Mouse (Mus musculus): ENCODE data around the gene 4930444G20Rik.
"Not testable (repeated sequence)": the region's sequence is repeated elsewhere in the genome, so short reads cannot be mapped to it uniquely, and the experiment has no call there.

4930444G20Rik gene

DNA sequence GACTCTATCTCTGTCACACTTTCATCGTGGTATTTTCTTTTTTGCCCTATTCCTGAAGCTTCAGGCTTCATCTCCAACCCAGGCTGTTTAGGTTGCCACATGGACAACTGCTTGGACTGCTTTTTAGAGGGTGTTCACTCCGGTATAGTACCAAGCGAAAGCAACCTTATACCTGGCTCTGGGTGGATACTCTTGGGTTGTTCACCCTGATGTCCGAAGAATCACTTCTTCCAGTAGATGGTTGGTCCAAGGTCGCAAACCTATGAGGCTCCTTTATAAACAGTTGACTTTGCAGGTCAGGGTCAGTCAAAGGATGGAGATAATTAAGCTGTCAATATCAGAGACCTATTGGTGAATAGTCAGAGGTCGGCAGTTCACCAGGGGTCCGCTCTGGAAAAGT is at the start of gene 4930444G20Rik:
4930444G20Rik (minus strand) TSS at position 101 of the 400 bp plus-strand sequence.
- H3K4me3 ChIP-seq (replicated peaks; ENCODE audit: low read length), result not testable (repeated sequence)

DNA sequence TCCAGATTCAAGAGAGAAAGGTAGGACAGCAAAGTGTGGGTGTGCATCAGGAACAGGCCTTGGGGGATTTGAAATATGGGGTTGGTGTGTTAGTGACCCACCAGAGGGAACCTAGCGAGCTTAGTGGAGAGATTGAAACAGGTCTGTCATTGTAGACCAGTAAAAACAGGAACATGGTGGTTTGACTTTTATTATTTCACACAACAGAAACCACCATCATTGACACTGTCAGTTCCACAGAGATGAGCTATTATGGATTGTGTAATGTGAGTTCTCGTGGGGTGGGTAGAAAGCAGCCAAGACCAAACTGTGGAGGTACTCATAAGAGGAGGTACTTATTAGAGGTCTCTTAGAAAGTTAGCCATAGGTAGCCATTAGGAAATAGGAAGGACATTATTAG is 6.7 kb upstream of the 4930444G20Rik start:
- H3K4me3 ChIP-seq (replicated peaks; ENCODE audit: low read length), result no peak overlapping the region
- TF ChIP-seq NANOG (IDR thresholded peaks at IDR 0.05; ENCODE audit: borderline replicate concordance, low read length) (no peak), CTCF (conservative IDR thresholded peaks at IDR 0.05; ENCODE audit: low read length) (no peak), POU5F1 (IDR thresholded peaks at IDR 0.05; ENCODE audit: borderline replicate concordance, low read length) (no peak)
- peaks cover 57% of the 10 kb centered on the region for H3K9me3 ChIP-seq (ENCODE audit: low read length)
- H3K4me1 ChIP-seq (replicated peaks; ENCODE audit: low read depth, low read length), result no peaks in the 10 kb centered on the region
- peaks cover 3% of the 10 kb centered on the region; the same call in 1 of the 2 replicates for H3K36me3 ChIP-seq (ENCODE audit: insufficient read depth, low read length)
- no peaks in the 10 kb centered on the region for H3K27me3 ChIP-seq (ENCODE audit: insufficient read depth, low read length)

More for the DNA sequence above, at the start of gene 4930444G20Rik:
- H3K4me1 ChIP-seq (replicated peaks; ENCODE audit: low read depth, low read length); H3K36me3 ChIP-seq (ENCODE audit: insufficient read depth, low read length); H3K27me3 ChIP-seq (ENCODE audit: insufficient read depth, low read length): not testable (repeated sequence)
- H3K9me3 ChIP-seq (ENCODE audit: low read length), result peaks cover 12% of the 10 kb centered on the region

DNA sequence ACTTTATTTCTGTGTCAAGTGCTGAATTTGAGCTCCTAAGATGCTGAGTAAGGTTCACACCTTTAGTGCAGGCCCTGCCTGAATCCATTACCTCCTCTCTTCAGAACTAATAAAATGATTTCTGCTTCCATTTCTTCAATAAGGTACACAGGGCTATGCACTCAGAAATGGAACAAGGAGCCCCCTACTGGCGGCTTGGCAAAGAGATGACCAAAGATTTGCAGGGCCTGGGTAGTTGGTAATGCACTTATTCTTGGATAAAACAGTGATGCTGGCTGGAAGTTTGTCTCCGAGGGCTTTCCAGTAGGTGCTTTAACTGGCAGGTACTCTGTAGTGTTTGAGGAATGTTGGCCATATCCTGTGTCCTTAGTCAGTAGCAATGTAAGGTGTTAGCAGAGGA is 4.9 kb upstream of the 4930444G20Rik start:
- Histone ChIP-seq H3K27me3 (ENCODE audit: insufficient read depth, low read length) (no peaks in the 10 kb centered on the region), H3K4me1 (replicated peaks; ENCODE audit: low read depth, low read length) (no peaks in the 10 kb centered on the region), H3K4me3 (replicated peaks; ENCODE audit: low read length) (no peak overlapping the region), H3K9me3 (ENCODE audit: low read length) (peaks cover 49% of the 10 kb centered on the region), H3K36me3 (ENCODE audit: insufficient read depth, low read length) (peaks cover 3% of the 10 kb centered on the region; the same call in 1 of the 2 replicates)
- TF ChIP-seq NANOG (IDR thresholded peaks at IDR 0.05; ENCODE audit: borderline replicate concordance, low read length) (no peak), CTCF (conservative IDR thresholded peaks at IDR 0.05; ENCODE audit: low read length) (no peak), POU5F1 (IDR thresholded peaks at IDR 0.05; ENCODE audit: borderline replicate concordance, low read length) (no peak)

DNA sequence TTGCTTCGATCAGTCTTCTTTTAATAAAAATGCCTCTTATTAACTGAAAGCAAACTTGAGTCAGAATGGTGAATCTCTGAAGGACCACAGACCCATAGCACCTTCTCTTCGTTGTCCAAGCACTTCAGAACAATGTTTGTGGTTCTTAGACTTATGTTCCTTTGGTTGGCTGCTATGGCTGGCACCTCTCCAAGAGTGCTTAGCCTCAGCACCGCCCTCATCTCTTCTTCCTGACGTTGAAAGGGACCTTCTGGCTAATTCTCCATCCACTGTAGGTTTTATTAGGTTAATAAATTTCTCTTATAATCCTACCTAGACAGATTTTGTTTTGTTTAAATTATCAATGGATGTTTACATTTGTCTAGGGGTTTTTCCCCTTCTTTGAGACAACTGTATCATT is 2.7 kb upstream of the 4930444G20Rik start:
- Histone ChIP-seq H3K4me3 (replicated peaks; ENCODE audit: low read length) (no peak overlapping the region), H3K9me3 (ENCODE audit: low read length) (peaks cover 33% of the 10 kb centered on the region), H3K27me3 (ENCODE audit: insufficient read depth, low read length) (no peaks in the 10 kb centered on the region), H3K36me3 (ENCODE audit: insufficient read depth, low read length) (peaks cover 3% of the 10 kb centered on the region; the same call in 1 of the 2 replicates), H3K4me1 (replicated peaks; ENCODE audit: low read depth, low read length) (no peaks in the 10 kb centered on the region)
- no peak for TF ChIP-seq POU5F1 (IDR thresholded peaks at IDR 0.05; ENCODE audit: borderline replicate concordance, low read length)
- no peak for TF ChIP-seq CTCF (conservative IDR thresholded peaks at IDR 0.05; ENCODE audit: low read length)
- no peak for TF ChIP-seq NANOG (IDR thresholded peaks at IDR 0.05; ENCODE audit: borderline replicate concordance, low read length)

DNA sequence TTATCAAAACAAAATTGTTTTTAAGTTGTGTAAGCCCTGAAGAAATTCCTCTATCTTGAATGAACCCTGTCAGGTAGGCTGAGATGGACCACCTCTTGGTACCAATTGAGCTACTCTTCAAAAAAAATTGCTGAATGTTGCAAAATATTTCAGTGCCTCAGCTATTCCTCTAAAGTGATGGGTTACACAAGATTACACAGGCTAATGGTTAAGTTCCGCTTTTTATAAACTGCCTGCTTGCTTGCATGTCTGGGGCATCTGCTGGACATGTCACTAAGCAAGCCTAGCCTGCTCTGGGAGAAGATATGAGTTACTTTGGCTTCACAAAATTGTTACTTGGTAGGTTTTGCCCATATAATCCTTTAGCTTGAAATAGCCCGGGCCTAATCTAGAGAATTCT is 2.3 kb upstream of the 4930444G20Rik start:
- Histone ChIP-seq H3K4me1 (replicated peaks; ENCODE audit: low read depth, low read length) (no peaks in the 10 kb centered on the region), H3K4me3 (replicated peaks; ENCODE audit: low read length) (no peak overlapping the region), H3K36me3 (ENCODE audit: insufficient read depth, low read length) (peaks cover 3% of the 10 kb centered on the region; the same call in 1 of the 2 replicates), H3K9me3 (ENCODE audit: low read length) (peaks cover 30% of the 10 kb centered on the region), H3K27me3 (ENCODE audit: insufficient read depth, low read length) (no peaks in the 10 kb centered on the region)
- TF ChIP-seq NANOG (IDR thresholded peaks at IDR 0.05; ENCODE audit: borderline replicate concordance, low read length), result no peak
- no peak for TF ChIP-seq CTCF (conservative IDR thresholded peaks at IDR 0.05; ENCODE audit: low read length)
- TF ChIP-seq POU5F1 (IDR thresholded peaks at IDR 0.05; ENCODE audit: borderline replicate concordance, low read length), result no peak

DNA sequence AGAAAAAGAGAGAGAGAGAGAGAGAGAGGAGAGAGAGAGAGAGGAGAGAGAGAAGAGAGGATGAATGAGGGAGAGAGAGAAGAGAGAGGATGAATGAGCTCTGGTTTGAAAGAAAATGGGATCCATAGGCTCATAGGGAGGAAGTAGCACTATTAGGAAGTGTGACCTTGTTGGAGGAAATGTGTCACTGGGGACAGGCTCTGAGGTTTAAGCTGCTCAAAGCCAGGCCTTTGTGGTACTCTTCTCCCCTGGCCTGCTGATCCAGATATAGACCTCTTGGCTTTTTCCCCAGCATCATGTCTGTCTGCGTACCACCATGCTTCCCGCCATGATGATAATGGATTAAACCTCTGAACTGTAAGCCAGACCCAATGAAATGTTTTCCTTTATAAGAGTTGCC is 8.5 kb downstream of the 4930444G20Rik start:
- Histone ChIP-seq H3K36me3 (ENCODE audit: insufficient read depth, low read length) (no peaks in the 10 kb centered on the region), H3K4me3 (replicated peaks; ENCODE audit: low read length) (no peak overlapping the region), H3K4me1 (replicated peaks; ENCODE audit: low read depth, low read length) (no peaks in the 10 kb centered on the region; the same call in 1 of the 2 replicates), H3K9me3 (ENCODE audit: low read length) (no peaks in the 10 kb centered on the region), H3K27me3 (ENCODE audit: insufficient read depth, low read length) (no peaks in the 10 kb centered on the region)
- TF ChIP-seq NANOG (IDR thresholded peaks at IDR 0.05; ENCODE audit: borderline replicate concordance, low read length) (no peak), CTCF (conservative IDR thresholded peaks at IDR 0.05; ENCODE audit: low read length) (no peak), POU5F1 (IDR thresholded peaks at IDR 0.05; ENCODE audit: borderline replicate concordance, low read length) (no peak)

DNA sequence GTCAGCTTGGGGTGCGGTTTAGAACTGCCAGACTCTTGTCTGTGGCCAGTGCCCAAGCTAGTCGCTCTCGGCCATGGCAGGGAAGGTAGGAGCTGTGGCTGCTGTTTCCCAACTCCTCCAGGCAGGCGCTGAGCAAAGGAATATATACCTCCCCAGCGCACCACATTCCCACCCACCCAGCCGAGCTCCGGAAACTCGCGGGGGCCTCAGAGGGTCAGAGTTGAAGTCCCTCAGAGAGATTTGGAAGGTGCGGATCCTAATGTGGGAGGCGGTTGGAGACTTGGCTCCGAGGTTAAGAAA is 8.9 kb downstream of the 4930444G20Rik start:
- TF ChIP-seq NANOG (IDR thresholded peaks at IDR 0.05; ENCODE audit: borderline replicate concordance, low read length), result no peak
- TF ChIP-seq POU5F1 (IDR thresholded peaks at IDR 0.05; ENCODE audit: borderline replicate concordance, low read length), result no peak
- TF ChIP-seq CTCF (conservative IDR thresholded peaks at IDR 0.05; ENCODE audit: low read length), result no peak
- H3K4me1 ChIP-seq (replicated peaks; ENCODE audit: low read depth, low read length), result no peaks in the 10 kb centered on the region; the same call in 1 of the 2 replicates
- H3K36me3 ChIP-seq (ENCODE audit: insufficient read depth, low read length), result no peaks in the 10 kb centered on the region
- peak overlapping the region; percentile 57 for H3K4me3 ChIP-seq (replicated peaks; ENCODE audit: low read length)
- no peaks in the 10 kb centered on the region for H3K27me3 ChIP-seq (ENCODE audit: insufficient read depth, low read length)
- no peaks in the 10 kb centered on the region for H3K9me3 ChIP-seq (ENCODE audit: low read length)

DNA sequence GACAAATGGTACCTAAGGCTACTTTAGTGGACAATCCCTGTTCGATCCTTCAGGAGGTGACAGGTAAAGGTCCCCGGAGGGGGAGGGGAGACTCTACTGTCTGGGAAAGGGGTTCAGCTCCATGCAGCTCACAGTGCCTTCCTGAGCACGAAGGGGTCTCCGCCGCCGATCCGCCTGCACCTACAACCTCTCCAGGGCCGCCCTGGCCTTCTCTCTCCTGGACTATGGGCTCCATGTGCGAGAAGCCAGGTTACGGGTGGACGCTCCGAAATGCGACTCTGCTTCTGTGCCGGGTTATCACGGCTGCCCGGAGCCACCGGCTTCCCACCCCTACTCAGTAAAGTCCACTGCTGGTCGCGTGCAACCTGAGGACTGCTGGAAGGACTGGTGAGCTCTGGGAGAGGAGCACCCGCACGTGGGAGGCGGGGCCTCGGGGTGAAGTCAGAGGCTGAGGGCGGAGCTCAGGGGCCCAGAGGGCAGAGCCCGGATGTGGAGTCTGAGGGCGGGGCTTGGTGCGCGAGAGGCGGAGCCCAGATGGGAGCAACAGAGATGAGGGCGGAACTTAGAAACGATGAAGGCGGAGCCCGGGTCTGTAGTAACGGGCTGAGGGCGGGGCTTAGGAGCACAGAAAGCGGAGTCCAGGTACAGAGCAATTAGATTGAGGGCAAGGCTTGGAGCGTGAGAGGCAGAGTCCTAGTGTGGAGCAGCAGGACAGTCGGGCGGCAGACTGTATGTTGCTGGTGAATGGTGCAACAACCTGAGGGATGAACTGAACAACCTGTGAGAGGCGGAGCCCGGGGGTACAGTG is 9.5 kb downstream of the 4930444G20Rik start:
- Histone ChIP-seq H3K27me3 (ENCODE audit: insufficient read depth, low read length) (no peaks in the 10 kb centered on the region), H3K4me3 (replicated peaks; ENCODE audit: low read length) (peak overlapping the region; percentile 70), H3K4me1 (replicated peaks; ENCODE audit: low read depth, low read length) (no peaks in the 10 kb centered on the region; the same call in 1 of the 2 replicates), H3K9me3 (ENCODE audit: low read length) (no peaks in the 10 kb centered on the region), H3K36me3 (ENCODE audit: insufficient read depth, low read length) (no peaks in the 10 kb centered on the region)
- no peak for TF ChIP-seq NANOG (IDR thresholded peaks at IDR 0.05; ENCODE audit: borderline replicate concordance, low read length)
- TF ChIP-seq CTCF (conservative IDR thresholded peaks at IDR 0.05; ENCODE audit: low read length), result no peak
- TF ChIP-seq POU5F1 (IDR thresholded peaks at IDR 0.05; ENCODE audit: borderline replicate concordance, low read length), result no peak

DNA sequence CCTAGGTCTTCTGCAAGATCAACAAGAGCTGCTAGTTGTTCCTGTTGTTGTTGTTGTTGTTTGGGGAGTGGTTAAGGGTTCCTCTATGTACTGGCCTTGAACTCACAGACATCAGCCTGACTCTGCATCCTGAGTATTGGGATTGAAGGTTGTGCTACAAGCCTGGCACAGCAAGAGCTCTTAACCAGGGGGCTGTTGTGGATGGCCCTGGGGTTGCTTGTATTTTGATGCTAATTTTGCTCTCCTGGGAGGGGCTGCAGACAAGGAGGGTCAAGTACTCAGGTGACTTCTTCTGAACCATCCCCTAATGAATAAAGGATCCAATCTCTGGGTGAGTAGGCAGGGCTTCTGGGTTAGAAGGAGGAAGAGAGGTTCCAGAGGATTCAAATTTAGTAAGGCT is 12.6 kb downstream of the 4930444G20Rik start:
- Histone ChIP-seq H3K36me3 (ENCODE audit: insufficient read depth, low read length) (no peaks in the 10 kb centered on the region), H3K4me3 (replicated peaks; ENCODE audit: low read length) (no peak overlapping the region), H3K27me3 (ENCODE audit: insufficient read depth, low read length) (no peaks in the 10 kb centered on the region), H3K4me1 (replicated peaks; ENCODE audit: low read depth, low read length) (no peaks in the 10 kb centered on the region; the same call in 1 of the 2 replicates), H3K9me3 (ENCODE audit: low read length) (no peaks in the 10 kb centered on the region)
- TF ChIP-seq POU5F1 (IDR thresholded peaks at IDR 0.05; ENCODE audit: borderline replicate concordance, low read length) (no peak), NANOG (IDR thresholded peaks at IDR 0.05; ENCODE audit: borderline replicate concordance, low read length) (peak; percentile 72; the same call in 1 of the 2 replicates)

DNA sequence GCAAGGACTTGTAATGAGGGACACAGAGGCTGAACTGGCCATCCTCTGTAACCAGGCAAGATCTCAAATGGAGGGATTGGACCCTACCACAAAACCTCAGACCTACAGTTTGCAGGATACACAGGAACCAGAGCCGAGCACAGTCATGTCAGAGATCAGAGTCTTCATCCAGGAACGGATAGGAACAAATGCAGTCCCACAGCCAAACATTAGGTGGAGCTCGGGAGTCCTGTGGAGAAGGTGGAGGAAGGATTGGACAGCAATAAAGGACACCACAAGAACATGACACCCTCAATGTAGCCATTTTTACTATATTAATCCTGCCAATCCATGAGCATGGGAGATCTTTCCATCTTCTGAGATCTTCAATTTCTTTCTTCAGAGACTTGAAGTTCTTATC is 31.6 kb downstream of the 4930444G20Rik start:
- H3K36me3 ChIP-seq (ENCODE audit: insufficient read depth, low read length); H3K4me3 ChIP-seq (replicated peaks; ENCODE audit: low read length); H3K27me3 ChIP-seq (ENCODE audit: insufficient read depth, low read length); H3K4me1 ChIP-seq (replicated peaks; ENCODE audit: low read depth, low read length); H3K9me3 ChIP-seq (ENCODE audit: low read length): not testable (repeated sequence)

Measured in E14TG2a.4 (cell line).